Mouse (Mus musculus): ENCODE results near the gene Synpo2. TPM values are rescaled to one million over a fixed set of nuclear protein-coding genes. Genes with fewer than 3 reads are reported as not detected.

Synpo2 gene
- polyA plus RNA-seq, 1 experiment from 2014 or later: 5.1 TPM

GRCm38 (mm10) chr3:123123817-123124216 lies 112.1 kb downstream of the Synpo2 start:
- Histone ChIP-seq H3K4me3 (replicated peaks; ENCODE audit: low read depth, low read length) (no peak overlapping the region), H3K36me3 (ENCODE audit: insufficient read depth, low read length) (no peaks in the 10 kb centered on the region), H3K9me3 (replicated peaks; ENCODE audit: low read length) (no peaks in the 10 kb centered on the region), H3K4me1 (replicated peaks; ENCODE audit: insufficient read depth, low read length) (no peaks in the 10 kb centered on the region), H3K27ac (no peak overlapping the region), H3K27me3 (ENCODE audit: insufficient read depth, low read length) (no peaks in the 10 kb centered on the region), H3K4me2 (ENCODE audit: low read length) (no peak overlapping the region), H3K9ac (ENCODE audit: low read depth, low read length) (no peak overlapping the region)
- TF ChIP-seq CTCF (IDR thresholded peaks at IDR 0.05; ENCODE audit: low read depth): no peak
- no peak for ATAC-seq (replicated peaks; ENCODE audit: low FRiP score, low read depth)
- 73% methylated on average over 8 of the region's 8 CpGs for WGBS
- DNase-seq (ENCODE audit: low spot score): no peak

- TF ChIP-seq CTCF (IDR thresholded peaks at IDR 0.05; ENCODE audit: low read depth): no peak
- Histone ChIP-seq H3K4me3 (replicated peaks; ENCODE audit: low read depth, low read length) (no peak overlapping the region), H3K27ac (peak overlapping the region; percentile 19; the same call in 1 of the 2 replicates), H3K9me3 (replicated peaks; ENCODE audit: low read length) (no peaks in the 10 kb centered on the region), H3K4me2 (ENCODE audit: low read length) (no peak overlapping the region), H3K4me1 (replicated peaks; ENCODE audit: insufficient read depth, low read length) (no peaks in the 10 kb centered on the region), H3K9ac (ENCODE audit: low read depth, low read length) (no peak overlapping the region), H3K27me3 (ENCODE audit: insufficient read depth, low read length) (no peaks in the 10 kb centered on the region), H3K36me3 (ENCODE audit: insufficient read depth, low read length) (no peaks in the 10 kb centered on the region)
- peak; percentile 20 for DNase-seq (ENCODE audit: low spot score)
- ATAC-seq (replicated peaks; ENCODE audit: low FRiP score, low read depth): no peak
- 75% methylated on average over 21 of the region's 21 CpGs for WGBS
These were observed 113.6 kb downstream of the Synpo2 start for GRCm38 (mm10) chr3:123122151-123123030.

- ATAC-seq (replicated peaks; ENCODE audit: low FRiP score, low read depth) (no peak; the same call in 1 of the 2 replicates), DNase-seq (ENCODE audit: low spot score) (peak; percentile 38)
- Histone ChIP-seq H3K4me1 (replicated peaks; ENCODE audit: insufficient read depth, low read length) (peaks cover 4% of the 10 kb centered on the region; the same call in 1 of the 2 replicates), H3K36me3 (ENCODE audit: insufficient read depth, low read length) (no peaks in the 10 kb centered on the region), H3K9me3 (replicated peaks; ENCODE audit: low read length) (no peaks in the 10 kb centered on the region), H3K27me3 (ENCODE audit: insufficient read depth, low read length) (no peaks in the 10 kb centered on the region), H3K27ac (no peak overlapping the region), H3K4me3 (replicated peaks; ENCODE audit: low read depth, low read length) (0 out of 2 replicates have a peak overlapping the region, but pooled peaks have one; percentile 14), H3K4me2 (ENCODE audit: low read length) (peak overlapping the region; percentile 39), H3K9ac (ENCODE audit: low read depth, low read length) (0 out of 2 replicates have a peak overlapping the region, but pooled peaks have one; percentile 2)
- WGBS: 25% methylated on average over 16 of the region's 16 CpGs
- TF ChIP-seq CTCF (IDR thresholded peaks at IDR 0.05; ENCODE audit: low read depth): no peak; the same call in 1 of the 2 replicates
These were observed 119.0 kb downstream of the Synpo2 start for GRCm38 (mm10) chr3:123116903-123117302.

- ATAC-seq (replicated peaks; ENCODE audit: low FRiP score, low read depth) (no peak), DNase-seq (ENCODE audit: low spot score) (peak; percentile 31)
- peak overlapping the region; percentile 31 for H3K4me2 ChIP-seq (ENCODE audit: low read length)
- no peaks in the 10 kb centered on the region for H3K9me3 ChIP-seq (replicated peaks; ENCODE audit: low read length)
- H3K27ac ChIP-seq: no peak overlapping the region
- peaks cover 4% of the 10 kb centered on the region; the same call in 1 of the 2 replicates for H3K4me1 ChIP-seq (replicated peaks; ENCODE audit: insufficient read depth, low read length)
- H3K27me3 ChIP-seq (ENCODE audit: insufficient read depth, low read length): no peaks in the 10 kb centered on the region
- H3K9ac ChIP-seq (ENCODE audit: low read depth, low read length): no peak overlapping the region
- WGBS: 29% methylated on average over 15 of the region's 15 CpGs
- no peaks in the 10 kb centered on the region for H3K36me3 ChIP-seq (ENCODE audit: insufficient read depth, low read length)
- H3K4me3 ChIP-seq (replicated peaks; ENCODE audit: low read depth, low read length): no peak overlapping the region
- TF ChIP-seq CTCF (IDR thresholded peaks at IDR 0.05; ENCODE audit: low read depth): peak; percentile 43; the same call in 1 of the 2 replicates
These were observed 120.0 kb downstream of the Synpo2 start for GRCm38 (mm10) chr3:123115770-123116527.

- Histone ChIP-seq H3K4me2 (ENCODE audit: low read length) (no peak overlapping the region), H3K9me3 (replicated peaks; ENCODE audit: low read length) (no peaks in the 10 kb centered on the region), H3K36me3 (ENCODE audit: insufficient read depth, low read length) (no peaks in the 10 kb centered on the region), H3K27me3 (ENCODE audit: insufficient read depth, low read length) (no peaks in the 10 kb centered on the region), H3K27ac (no peak overlapping the region), H3K4me1 (replicated peaks; ENCODE audit: insufficient read depth, low read length) (peaks cover 4% of the 10 kb centered on the region; the same call in 1 of the 2 replicates), H3K9ac (ENCODE audit: low read depth, low read length) (no peak overlapping the region), H3K4me3 (replicated peaks; ENCODE audit: low read depth, low read length) (no peak overlapping the region)
- 91% methylated on average over 21 of the region's 21 CpGs for WGBS
- no peak for TF ChIP-seq CTCF (IDR thresholded peaks at IDR 0.05; ENCODE audit: low read depth)
- ATAC-seq (replicated peaks; ENCODE audit: low FRiP score, low read depth): no peak
- DNase-seq (ENCODE audit: low spot score): no peak
These were observed 121.8 kb downstream of the Synpo2 start for GRCm38 (mm10) chr3:123114001-123114635.

GRCm38 (mm10) chr3:123112781-123113180 lies 123.2 kb downstream of the Synpo2 start:
- Histone ChIP-seq H3K4me3 (replicated peaks; ENCODE audit: low read depth, low read length) (no peak overlapping the region), H3K9me3 (replicated peaks; ENCODE audit: low read length) (no peaks in the 10 kb centered on the region), H3K4me2 (ENCODE audit: low read length) (no peak overlapping the region), H3K9ac (ENCODE audit: low read depth, low read length) (no peak overlapping the region), H3K27ac (no peak overlapping the region), H3K27me3 (ENCODE audit: insufficient read depth, low read length) (no peaks in the 10 kb centered on the region), H3K4me1 (replicated peaks; ENCODE audit: insufficient read depth, low read length) (peaks cover 4% of the 10 kb centered on the region), H3K36me3 (ENCODE audit: insufficient read depth, low read length) (no peaks in the 10 kb centered on the region)
- no peak for DNase-seq (ENCODE audit: low spot score)
- 86% methylated on average over 11 of the region's 11 CpGs for WGBS
- no peak for TF ChIP-seq CTCF (IDR thresholded peaks at IDR 0.05; ENCODE audit: low read depth)
- ATAC-seq (replicated peaks; ENCODE audit: low FRiP score, low read depth): no peak

All from kidney, postnatal 0 days (tissue).